Mouse (Mus musculus) kidney, adult 2 months (tissue): ENCODE data around the gene Kxd1.

Experiments
- CTCF ChIP-seq: fragments of 200-500 bp; conservative IDR thresholded peaks from 2 replicates; pipeline ENCODE4 v1.5.1; 2011; ENCODE audit warnings: low read depth, mild to moderate bottlenecking, control low read depth, low read length, moderate library complexity, mixed read lengths; ENCODE audit not compliant: insufficient read depth, insufficient read length
- POLR2A ChIP-seq: fragments of 200-500 bp; IDR thresholded peaks from one replicate; pipeline ENCODE4 v1.6.1; 2011; ENCODE audit warnings: low read depth, low read length, control low read depth

- TF ChIP-seq POLR2A (no peak), CTCF (no peak)
These were observed 40.7 kb downstream of the Kxd1 start, which contains the start of gene Tmem59l for GRCm38 (mm10) chr8:70486941-70487520.
